Mouse (Mus musculus) hindbrain, embryonic 14.5 days (tissue): ENCODE data around the gene Btbd19. TPM values are rescaled to one million over a fixed set of nuclear protein-coding genes. Genes with fewer than 3 reads are reported as not detected.

ENCODE experiments used
- microRNA-seq: library from miRNA; unstranded; fragments of <30 nt; microRNA quantifications from one replicate; pipeline ENCODE4, GENCODE M21; 2016
- polyA plus RNA-seq: library from polyadenylated mRNA; unstranded; fragments of >200 nt; fragmentation: Nextera tagmentation; extraction: Ambion mirVana; gene quantifications from 2 replicates; pipeline ENCODE4 v1.2.1, GENCODE M21; 2014

Gene Btbd19
- polyA plus RNA-seq, 1 experiment from 2014 or later, result 3.2 TPM

Small RNA genes lying within 50 kb of the gene (microRNA-seq; reads per million reads assigned to microRNA genes)
- gene Gm22398, result not detected

Other genes with a start within 250 kb of the Btbd19 start
- 5.9 and 6.0 TPM in 2 replicates for gene Zswim5, start 248.3 kb downstream of the Btbd19 start, polyA plus RNA-seq
- 48.2 and 57.3 TPM in 2 replicates for gene Urod, start 131.3 kb downstream of the Btbd19 start, polyA plus RNA-seq
- gene Hectd3, start 130.4 kb downstream of the Btbd19 start, polyA plus RNA-seq, result 21.9 and 22.1 TPM in 2 replicates
- gene Eif2b3, start 106.3 kb downstream of the Btbd19 start, polyA plus RNA-seq, result 48.6 and 49.4 TPM in 2 replicates
- gene Ptch2, start 29.6 kb downstream of the Btbd19 start, polyA plus RNA-seq, result 5.6 and 7.7 TPM in 2 replicates
- gene Tctex1d4, start 1.1 kb upstream of the Btbd19 start, polyA plus RNA-seq, result 0.82 and 1.6 TPM in 2 replicates
- 17.4 and 21.7 TPM in 2 replicates for gene Plk3, start 8.2 kb upstream of the Btbd19 start, polyA plus RNA-seq
- gene Rps8, start 30.5 kb upstream of the Btbd19 start, polyA plus RNA-seq, result 549 and 672 TPM in 2 replicates
- 8.6 and 10.3 TPM in 2 replicates for gene Kif2c, start 56.9 kb upstream of the Btbd19 start, polyA plus RNA-seq
- gene Tmem53, start 126.2 kb upstream of the Btbd19 start, polyA plus RNA-seq, result 10.0 and 11.6 TPM in 2 replicates
- 1.2 and 1.3 TPM in 2 replicates for gene Armh1, start 126.4 kb upstream of the Btbd19 start, polyA plus RNA-seq